Comparison of ENCODE assay signal across 17 mouse cellular contexts in genomic region chr11:49536631-49537030, GRCm38 (mm10). TPM values are rescaled to one million over a fixed set of nuclear protein-coding genes. Genes with fewer than 3 reads are reported as not detected.
DNase-seq lines count a peak whose midpoint lies in the region; ATAC-seq and TF ChIP-seq lines count a peak whose summit lies in the region.
"Not testable (repeated sequence)": the region's sequence is repeated elsewhere in the genome, so short reads cannot be mapped to it uniquely, and the experiment has no call there.
"Had no signal": no experiment of that assay in that cellular context is flagged by ENCODE, and none has a peak within 500 bp of the region (broad histone marks: within the 10 kb centered on the region; RNA-seq: fewer than 3 reads in every experiment).

No protein-coding gene starts in this region.

- not testable (repeated sequence) for H3K4me1 ChIP-seq in hindbrain, embryonic 14.5 days (replicated peaks; ENCODE audit: control insufficient read depth, insufficient read depth, low read length); neural tube, embryonic 14.5 days (ENCODE audit: control insufficient read depth, insufficient read depth, low read length); stomach, postnatal 0 days (replicated peaks; ENCODE audit: control insufficient read depth, insufficient read depth)

- H3K27me3 ChIP-seq in hindbrain, embryonic 14.5 days (ENCODE audit: control insufficient read depth, insufficient read depth, low read length); neural tube, embryonic 14.5 days (ENCODE audit: control insufficient read depth, insufficient read depth, low read length); stomach, postnatal 0 days (ENCODE audit: control insufficient read depth, insufficient read depth, low read length): not testable (repeated sequence)

- peak; percentile 41 for DNase-seq in ES-CJ7 (ENCODE audit: low read depth, low spot score)
- DNase-seq in cerebellum, adult 9-10 months = peak; percentile 2
- DNase-seq in hindbrain, embryonic 14.5 days (ENCODE audit: low spot score) = peak; percentile 32
- DNase-seq in layer of hippocampus, adult 2 months (ENCODE audit: low spot score in 2 of 2) = peak; percentile 18 to 38
- DNase-seq in left cerebral cortex, postnatal 25 days (ENCODE audit: low spot score in 2 of 2) = peak; percentile 51 to 73
- not testable (repeated sequence) for DNase-seq in stomach, postnatal 0 days (ENCODE audit: low spot score)

- TF ChIP-seq EP300 in stomach, postnatal 0 days (optimal IDR thresholded peaks at IDR 0.05) = not testable (repeated sequence)

- H3K4me3 ChIP-seq in hindbrain, embryonic 14.5 days (replicated peaks; ENCODE audit: low read length); layer of hippocampus, adult 2 months; neural tube, embryonic 14.5 days (ENCODE audit: low read depth, low read length); stomach, postnatal 0 days (ENCODE audit: low read depth, low read length): not testable (repeated sequence)

- not testable (repeated sequence) for H3K36me3 ChIP-seq in hindbrain, embryonic 14.5 days (replicated peaks; ENCODE audit: control insufficient read depth, insufficient read depth); neural tube, embryonic 14.5 days (ENCODE audit: control insufficient read depth, insufficient read depth, low read length); stomach, postnatal 0 days (ENCODE audit: control insufficient read depth, insufficient read depth, low read length)

- TF ChIP-seq CTCF in layer of hippocampus, adult 2 months (conservative IDR thresholded peaks at IDR 0.05) = peak; percentile 66
- TF ChIP-seq CTCF in stomach, postnatal 0 days (IDR thresholded peaks at IDR 0.05; ENCODE audit: low read depth) = peak; percentile 67

- not testable (repeated sequence) for H3K9ac ChIP-seq in hindbrain, embryonic 14.5 days; neural tube, embryonic 14.5 days (replicated peaks; ENCODE audit: low read depth, low read length); stomach, postnatal 0 days (ENCODE audit: low read length)

- WGBS in hindbrain, embryonic 14.5 days = 89% methylated on average over 2 of the region's 2 CpGs
- 90% methylated on average over 2 of the region's 2 CpGs for WGBS in neural tube, embryonic 14.5 days
- 64% methylated on average over 2 of the region's 2 CpGs for WGBS in stomach, postnatal 0 days

- peak; percentile 99 for ATAC-seq in frontal cortex, adult (ENCODE audit: low TSS enrichment)
- ATAC-seq in hindbrain, embryonic 14.5 days (ENCODE audit: low FRiP score) = peak; percentile 74; the same call in 1 of the 2 replicates
- ATAC-seq in neural tube, embryonic 14.5 days (ENCODE audit: low read depth) = peak; percentile 77; the same call in 1 of the 2 replicates
- not testable (repeated sequence) for ATAC-seq in stomach, postnatal 0 days (ENCODE audit: low FRiP score, low TSS enrichment)

- H3K9me3 ChIP-seq in hindbrain, embryonic 14.5 days (ENCODE audit: control insufficient read depth, low read length); neural tube, embryonic 14.5 days (ENCODE audit: control insufficient read depth, low read length); stomach, postnatal 0 days (ENCODE audit: control insufficient read depth, low read length): not testable (repeated sequence)

- not testable (repeated sequence) for H3K4me2 ChIP-seq in hindbrain, embryonic 14.5 days (replicated peaks); neural tube, embryonic 14.5 days (ENCODE audit: low read depth, low read length); stomach, postnatal 0 days (replicated peaks; ENCODE audit: low read depth)

- not testable (repeated sequence) for H3K27ac ChIP-seq in hindbrain, embryonic 14.5 days; layer of hippocampus, adult 2 months; neural tube, embryonic 14.5 days (ENCODE audit: low read depth, low read length); stomach, postnatal 0 days (replicated peaks)

- intact Hi-C loops in left cerebral cortex, postnatal 25 days (cut with DNase I) = loop anchor here (5.0 to 10.0 kb wide), 2 partner anchors 262 to 344 kb away; partner anchors contain the start of gene Olfr1393

RNA-seq across cellular contexts. Expression of gene Olfr1381, which starts 6.6 kb away (rescaled TPM):
- not detected in 2 replicates for polyA plus RNA-seq in hindbrain, embryonic 14.5 days (2014; fragmentation: Nextera tagmentation; extraction: Ambion mirVana)
- not detected for total RNA-seq in layer of hippocampus, adult 2 months (2021)
- total RNA-seq in left cerebral cortex, postnatal 25 days (2021) = not detected
- 0.05 TPM in 1 of 2 replicates, not detected in the other for polyA plus RNA-seq in neural tube, embryonic 14.5 days (2014; fragmentation: Nextera tagmentation; extraction: Ambion mirVana)
- polyA plus RNA-seq in stomach, postnatal 0 days (2015; fragmentation: Nextera tagmentation; extraction: Ambion mirVana) = not detected in 2 replicates
- total RNA-seq: gastrocnemius, postnatal 14 days had no signal
- polyA plus RNA-seq: activated CD4-positive, CD25-positive, alpha-beta regulatory T cell, adult 4 months; cerebellum, adult 2 months; embryonic facial prominence, embryonic 12.5 days; forebrain, embryonic 12.5 days; heart, embryonic 13.5 days; limb, embryonic 11.5 days; liver, embryonic 15.5 days; testis, adult 2 months had no signal

RNA-seq across cellular contexts. Expression of gene Olfr1382, which starts 8.6 kb away (rescaled TPM):
- polyA plus RNA-seq in hindbrain, embryonic 14.5 days (2014; fragmentation: Nextera tagmentation; extraction: Ambion mirVana) = not detected in 2 replicates
- not detected for total RNA-seq in layer of hippocampus, adult 2 months (2021)
- not detected for total RNA-seq in left cerebral cortex, postnatal 25 days (2021)
- polyA plus RNA-seq in neural tube, embryonic 14.5 days (2014; fragmentation: Nextera tagmentation; extraction: Ambion mirVana) = not detected in 2 replicates
- polyA plus RNA-seq in stomach, postnatal 0 days (2015; fragmentation: Nextera tagmentation; extraction: Ambion mirVana) = not detected in 2 replicates
- total RNA-seq: gastrocnemius, postnatal 14 days had no signal
- polyA plus RNA-seq: activated CD4-positive, CD25-positive, alpha-beta regulatory T cell, adult 4 months; cerebellum, adult 2 months; embryonic facial prominence, embryonic 12.5 days; forebrain, embryonic 12.5 days; heart, embryonic 13.5 days; limb, embryonic 11.5 days; liver, embryonic 15.5 days had no signal

RNA-seq across cellular contexts. Expression of gene Olfr1383, which starts 17.2 kb away (rescaled TPM):
- not detected in 2 replicates for polyA plus RNA-seq in hindbrain, embryonic 14.5 days (2014; fragmentation: Nextera tagmentation; extraction: Ambion mirVana)
- not detected for total RNA-seq in layer of hippocampus, adult 2 months (2021)
- not detected for total RNA-seq in left cerebral cortex, postnatal 25 days (2021)
- not detected in 2 replicates for polyA plus RNA-seq in neural tube, embryonic 14.5 days (2014; fragmentation: Nextera tagmentation; extraction: Ambion mirVana)
- 0.02 TPM in 1 of 2 replicates, not detected in the other for polyA plus RNA-seq in stomach, postnatal 0 days (2015; fragmentation: Nextera tagmentation; extraction: Ambion mirVana)
- total RNA-seq: gastrocnemius, postnatal 14 days had no signal
- polyA plus RNA-seq: activated CD4-positive, CD25-positive, alpha-beta regulatory T cell, adult 4 months; cerebellum, adult 2 months; embryonic facial prominence, embryonic 12.5 days; forebrain, embryonic 12.5 days; heart, embryonic 13.5 days; limb, embryonic 11.5 days; liver, embryonic 15.5 days; testis, adult 2 months had no signal

RNA-seq across cellular contexts. Expression of gene Olfr1380, which starts 20.0 kb away (rescaled TPM):
- not detected in 2 replicates for polyA plus RNA-seq in hindbrain, embryonic 14.5 days (2014; fragmentation: Nextera tagmentation; extraction: Ambion mirVana)
- not detected for total RNA-seq in layer of hippocampus, adult 2 months (2021)
- total RNA-seq in left cerebral cortex, postnatal 25 days (2021) = not detected
- not detected in 2 replicates for polyA plus RNA-seq in neural tube, embryonic 14.5 days (2014; fragmentation: Nextera tagmentation; extraction: Ambion mirVana)
- not detected in 2 replicates for polyA plus RNA-seq in stomach, postnatal 0 days (2015; fragmentation: Nextera tagmentation; extraction: Ambion mirVana)
- total RNA-seq: gastrocnemius, postnatal 14 days had no signal
- polyA plus RNA-seq: activated CD4-positive, CD25-positive, alpha-beta regulatory T cell, adult 4 months; cerebellum, adult 2 months; embryonic facial prominence, embryonic 12.5 days; forebrain, embryonic 12.5 days; heart, embryonic 13.5 days; limb, embryonic 11.5 days; liver, embryonic 15.5 days; testis, adult 2 months had no signal

RNA-seq across cellular contexts. Expression of gene Olfr1384, which starts 30.1 kb away (rescaled TPM):
- not detected in 2 replicates for polyA plus RNA-seq in hindbrain, embryonic 14.5 days (2014; fragmentation: Nextera tagmentation; extraction: Ambion mirVana)
- not detected for total RNA-seq in layer of hippocampus, adult 2 months (2021)
- total RNA-seq in left cerebral cortex, postnatal 25 days (2021) = not detected
- polyA plus RNA-seq in neural tube, embryonic 14.5 days (2014; fragmentation: Nextera tagmentation; extraction: Ambion mirVana) = not detected in 2 replicates
- 0.06 TPM in 1 of 2 replicates, not detected in the other for polyA plus RNA-seq in stomach, postnatal 0 days (2015; fragmentation: Nextera tagmentation; extraction: Ambion mirVana)
- total RNA-seq: gastrocnemius, postnatal 14 days had no signal
- polyA plus RNA-seq: activated CD4-positive, CD25-positive, alpha-beta regulatory T cell, adult 4 months; cerebellum, adult 2 months; embryonic facial prominence, embryonic 12.5 days; forebrain, embryonic 12.5 days; heart, embryonic 13.5 days; limb, embryonic 11.5 days; liver, embryonic 15.5 days; testis, adult 2 months had no signal
